Mouse (Mus musculus) megakaryocyte, embryonic 14.5 days (primary cell): ENCODE measurements around the gene Taar8b.

Experiments used
- FLI1 ChIP-seq: IDR thresholded peaks from 2 replicates; pipeline ENCODE4 v1.6.1; 2012; ENCODE audit warnings: low read length, inconsistent platforms, mixed read lengths
- GATA1 ChIP-seq: IDR thresholded peaks from 3 replicates; pipeline ENCODE4 v1.6.1; 2012; ENCODE audit warnings: mixed read lengths, low read length, inconsistent platforms, borderline replicate concordance

- TF ChIP-seq GATA1 (no peak), FLI1 (no peak)
These were observed 40.1 kb downstream of the Taar8b start for GRCm38 (mm10) chr10:24052039-24052438.
